ENCODE assay signal across 8 mouse cellular contexts in the genomic region with DNA sequence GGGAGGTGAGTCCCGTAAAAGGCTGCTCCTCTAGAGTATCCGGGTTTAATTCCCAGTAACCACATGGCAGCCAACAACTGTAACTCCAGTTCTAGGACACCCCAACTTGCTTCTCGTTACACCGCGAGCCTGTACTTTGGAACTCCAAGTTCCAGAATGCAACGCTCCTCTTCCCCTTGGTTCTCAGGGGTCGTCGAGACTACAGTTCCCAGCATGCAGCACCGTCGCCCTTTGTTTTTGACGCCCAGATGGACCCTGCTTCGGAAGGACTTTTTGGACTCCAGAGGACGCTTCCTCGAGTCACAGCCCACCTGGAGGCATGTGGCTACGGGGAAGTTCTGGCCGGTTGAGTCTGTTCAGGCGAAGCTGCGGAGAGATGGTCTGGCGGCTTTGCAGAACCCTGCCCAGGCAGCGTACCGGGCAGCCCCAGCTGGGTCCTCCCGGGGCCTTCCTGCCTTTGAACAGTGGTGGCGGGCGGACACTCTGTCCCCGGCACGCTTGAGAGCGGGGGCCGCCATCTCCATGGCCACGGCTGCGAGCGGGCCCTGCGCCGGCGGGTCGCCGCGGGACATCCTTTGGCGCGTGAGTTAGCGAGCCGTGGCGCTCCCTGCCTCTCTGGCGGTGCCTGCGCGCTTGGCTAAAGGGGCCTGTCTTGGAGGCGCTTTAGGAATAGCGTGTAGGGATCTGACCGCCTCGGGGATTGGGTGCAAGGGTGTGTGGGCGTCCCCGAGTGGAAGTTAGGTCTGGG. TPM values are rescaled to one million over a fixed set of nuclear protein-coding genes. Genes with fewer than 3 reads are reported as not detected.
DNase-seq lines count a peak whose midpoint lies in the region; ATAC-seq lines count a peak whose summit lies in the region.

A gene (plus strand): TSS at position 218 of the 748 bp plus-strand sequence.

- H3K36me3 ChIP-seq in hindbrain, embryonic 11.5 days (ENCODE audit: control insufficient read depth, insufficient read depth, low read length) = no peaks in the 10 kb centered on the region; the same call in 1 of the 2 replicates

- DNase-seq in MN1 (ENCODE audit: low spot score) = peak; percentile 79
- peak; percentile 82 for DNase-seq in cerebellum, adult 9-10 months
- peak; percentile 81 to 89 for DNase-seq in frontal cortex, adult 2 months (ENCODE audit: extremely low spot score in 1 of 2, low spot score in 1 of 2)
- DNase-seq in hindbrain, embryonic 11.5 days (ENCODE audit: low spot score) = peak; percentile 90
- peak; percentile 85 to 88 for DNase-seq in layer of hippocampus, postnatal 10 days (ENCODE audit: low spot score in 2 of 2)
- peak; percentile 90 for DNase-seq in lung, postnatal 10 days
- DNase-seq in ovary, postnatal 36 days (ENCODE audit: low spot score) = peak; percentile 85
- peak; percentile 88 for DNase-seq in thymus, postnatal 25 days

- H3K9me3 ChIP-seq in hindbrain, embryonic 11.5 days (ENCODE audit: control insufficient read depth, low read length) = no peaks in the 10 kb centered on the region

- H3K27me3 ChIP-seq in hindbrain, embryonic 11.5 days (ENCODE audit: control insufficient read depth, insufficient read depth, low read length) = no peaks in the 10 kb centered on the region

- WGBS in hindbrain, embryonic 11.5 days = under 1% methylated on average over 51 of the region's 51 CpGs

- peak within 1 kb of the TSS; percentile 70 for H3K9ac ChIP-seq in hindbrain, embryonic 11.5 days (ENCODE audit: low read depth, low read length)

- ATAC-seq in hindbrain, embryonic 11.5 days (ENCODE audit: low FRiP score) = peak; percentile 99

- H3K4me3 ChIP-seq in hindbrain, embryonic 11.5 days (ENCODE audit: low read depth, low read length) = peak within 1 kb of the TSS; percentile 84

- H3K4me1 ChIP-seq in hindbrain, embryonic 11.5 days (replicated peaks; ENCODE audit: control insufficient read depth, insufficient read depth, low read length) = no peaks in the 10 kb centered on the region

- peak within 1 kb of the TSS; percentile 79 for H3K27ac ChIP-seq in hindbrain, embryonic 11.5 days (ENCODE audit: low read depth, low read length)

- peak within 1 kb of the TSS; percentile 55 for H3K4me2 ChIP-seq in hindbrain, embryonic 11.5 days (replicated peaks; ENCODE audit: low read depth, low read length)

RNA-seq across cellular contexts. Expression of the gene that starts here (rescaled TPM):
- 11.9 and 12.5 TPM in 2 replicates for polyA plus RNA-seq in frontal cortex, adult 2 months (2012; rRNA removed)
- 34.2 and 42.8 TPM in 2 replicates for polyA plus RNA-seq in hindbrain, embryonic 11.5 days (2014; fragmentation: Nextera tagmentation; extraction: Ambion mirVana)
- total RNA-seq in layer of hippocampus, postnatal 10 days (2021) = 10 to 100 TPM; 17.2 to 17.6 TPM

Comparison
In these comparisons a context has a peak if more than half of its experiments do, and no peak if none do; other contexts are left out.
1. Peak in every context shown above with its lines: DNase-seq, ATAC-seq, H3K4me3 ChIP-seq and H3K27ac ChIP-seq.